Mouse (Mus musculus) limb, embryonic 13.5 days (tissue): ENCODE data around the gene Rsph3b. TPM values are rescaled to one million over a fixed set of nuclear protein-coding genes. Genes with fewer than 3 reads are reported as not detected.
"Not testable (repeated sequence)": the region's sequence is repeated elsewhere in the genome, so short reads cannot be mapped to it uniquely, and the experiment has no call there.

Source experiments
- ATAC-seq: fragments of 200-750 bp; cut with Nextera tagmentation; 2 replicates; pipeline ENCODE4 v1.8.0; 2017; ENCODE audit warnings: low read depth, moderate number of reproducible peaks, moderate TSS enrichment; ENCODE audit not compliant: low FRiP score
- H3K27ac ChIP-seq: fragments of 300-500 bp; sonication (generic); 2 replicates; pipeline ENCODE4 v1.5.1; 2015; ENCODE audit warnings: inconsistent platforms, mild to moderate bottlenecking, moderate library complexity
- H3K27me3 ChIP-seq: fragments of 300-500 bp; sonication (generic); 2 replicates; pipeline ENCODE4 v1.6.1; 2015; ENCODE audit warnings: mild to moderate bottlenecking, inconsistent platforms
- H3K36me3 ChIP-seq: fragments of 300-500 bp; sonication (generic); 2 replicates; pipeline ENCODE4 v1.6.1; 2015; ENCODE audit warnings: inconsistent platforms, mild to moderate bottlenecking, moderate library complexity
- H3K4me1 ChIP-seq: fragments of 300-500 bp; sonication (generic); 2 replicates; pipeline ENCODE4 v1.6.1; 2015; ENCODE audit warnings: inconsistent platforms
- H3K4me2 ChIP-seq: fragments of 300-500 bp; sonication (generic); replicated peaks from 2 replicates; pipeline ENCODE4 v1.6.1; 2015; ENCODE audit warnings: inconsistent platforms, mild to moderate bottlenecking, moderate library complexity
- H3K4me3 ChIP-seq: fragments of 300-500 bp; sonication (generic); 2 replicates; pipeline ENCODE4 v1.5.1; 2015; ENCODE audit warnings: moderate library complexity, mild to moderate bottlenecking, inconsistent platforms
- H3K9ac ChIP-seq: fragments of 300-500 bp; sonication (generic); 2 replicates; pipeline ENCODE4 v1.6.1; 2015; ENCODE audit warnings: mild to moderate bottlenecking, inconsistent platforms
- H3K9me3 ChIP-seq: fragments of 300-500 bp; sonication (generic); 2 replicates; pipeline ENCODE4 v1.6.1; 2016; ENCODE audit warnings: inconsistent platforms
- WGBS: fragments of 180-500 bp; shearing (Covaris S2); methylation state at CpG from one replicate; pipeline ENCODE4 v1.1.7; 2015; 5-methylcytosine and 5-hydroxymethylcytosine counted together
- polyA plus RNA-seq: library from polyadenylated mRNA; unstranded; fragments of >200 nt; fragmentation: Nextera tagmentation; extraction: Ambion mirVana; gene quantifications from 2 replicates; pipeline ENCODE4 v1.2.1, GENCODE M21; 2015

Rsph3b gene
- polyA plus RNA-seq, 1 experiment from 2014 or later = 42.9 TPM

DNA sequence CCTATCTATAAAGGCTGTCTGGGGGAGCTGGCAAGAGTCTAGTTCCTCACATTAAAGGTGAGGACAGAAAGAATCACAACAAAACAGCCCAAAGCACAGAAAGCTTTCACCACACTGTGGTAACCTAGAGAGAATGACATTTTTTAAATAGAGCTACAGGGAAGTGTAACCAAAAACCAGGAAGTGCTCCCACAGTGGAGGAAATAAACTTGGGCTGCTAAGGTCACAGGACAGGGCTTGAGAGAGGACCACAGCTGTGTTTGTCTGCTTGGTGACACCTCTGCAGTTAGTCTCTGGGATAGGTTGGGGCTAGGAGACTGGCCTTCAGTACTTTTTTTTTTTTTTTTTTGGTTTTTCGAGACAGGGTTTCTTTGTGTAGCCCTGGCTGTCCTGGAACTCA, 19.2 kb upstream of the Rsph3b start:
- no CpG with 5 or more reads among the region's 1 CpGs for WGBS
- not testable (repeated sequence) for H3K27me3 ChIP-seq, H3K9me3 ChIP-seq, H3K9ac ChIP-seq, H3K27ac ChIP-seq, H3K4me2 ChIP-seq, H3K4me3 ChIP-seq, ATAC-seq, H3K4me1 ChIP-seq, H3K36me3 ChIP-seq

DNA sequence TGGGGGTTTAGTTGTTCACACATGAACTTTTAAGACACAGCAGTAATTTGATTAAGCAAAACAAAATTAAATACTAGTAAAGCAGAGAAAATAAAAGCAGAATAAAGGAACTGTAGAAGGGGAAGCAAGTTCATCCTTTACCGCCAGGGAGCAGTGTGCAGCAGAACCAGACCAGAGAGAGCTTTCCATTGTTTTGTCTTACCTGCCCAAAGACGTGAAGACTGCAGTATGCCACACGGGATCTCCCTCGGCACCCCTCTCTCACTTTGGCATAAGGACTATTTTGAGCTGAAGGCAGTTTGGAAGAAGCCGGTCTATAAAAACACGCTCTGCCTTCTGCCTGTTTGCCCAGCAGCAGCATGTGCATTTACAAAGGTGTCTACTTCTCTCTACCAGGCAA, 16.9 kb upstream of the Rsph3b start:
- 9% methylated on average over 6 of the region's 6 CpGs for WGBS
- not testable (repeated sequence) for H3K36me3 ChIP-seq

DNA sequence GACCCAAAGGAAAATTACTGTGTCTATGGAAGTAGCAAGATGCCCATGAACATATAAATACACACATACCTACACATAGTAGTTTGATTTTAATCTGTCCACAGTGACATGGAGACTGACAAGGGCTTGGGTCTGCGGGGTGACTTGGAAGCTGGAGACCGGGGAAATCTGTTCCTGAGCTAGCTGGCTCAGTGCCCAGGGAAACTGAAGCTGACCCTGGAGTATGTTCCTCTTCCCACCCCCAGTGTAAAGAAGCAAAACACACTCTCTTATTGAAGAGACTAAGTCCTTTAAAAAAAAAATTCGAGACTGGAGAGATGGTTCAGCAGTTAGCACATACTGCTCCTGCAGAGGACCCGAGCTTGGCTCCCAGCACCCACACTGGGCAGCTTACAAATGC, 14.5 kb upstream of the Rsph3b start:
- H3K27ac ChIP-seq, H3K4me3 ChIP-seq, H3K4me1 ChIP-seq, H3K36me3 ChIP-seq, ATAC-seq, H3K9ac ChIP-seq, H3K9me3 ChIP-seq, H3K4me2 ChIP-seq, H3K27me3 ChIP-seq: not testable (repeated sequence)
- WGBS = 68% methylated on average over 4 of the region's 4 CpGs

More for the DNA sequence above, 16.9 kb upstream of the Rsph3b start:
- H3K9ac ChIP-seq, H3K4me2 ChIP-seq, H3K27ac ChIP-seq, H3K4me1 ChIP-seq, H3K9me3 ChIP-seq, H3K4me3 ChIP-seq, H3K27me3 ChIP-seq, ATAC-seq: not testable (repeated sequence)

DNA sequence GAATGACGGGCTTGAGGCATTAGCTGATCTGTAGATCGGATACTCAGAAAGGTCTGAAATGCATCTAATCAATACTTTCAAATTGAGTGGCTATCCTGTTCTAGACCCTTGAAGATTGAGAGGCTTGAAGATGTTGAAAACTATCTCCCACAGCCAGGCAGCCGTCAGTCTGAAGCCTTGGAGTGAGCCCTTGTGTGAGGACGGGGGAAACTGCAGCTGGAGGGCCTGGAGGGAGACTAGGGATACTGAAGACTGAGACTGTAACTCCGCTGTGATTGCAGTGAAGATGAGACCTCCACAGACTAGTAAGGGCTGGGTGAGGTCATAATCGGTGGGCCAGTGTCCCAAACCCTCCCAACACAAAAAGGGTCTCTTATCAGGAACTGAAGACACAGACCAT, 13.9 kb upstream of the Rsph3b start:
- not testable (repeated sequence) for H3K4me2 ChIP-seq, H3K9me3 ChIP-seq, H3K4me3 ChIP-seq, H3K4me1 ChIP-seq, H3K9ac ChIP-seq, H3K27ac ChIP-seq, ATAC-seq, H3K36me3 ChIP-seq, H3K27me3 ChIP-seq
- WGBS = 86% methylated on average over 4 of the region's 6 CpGs

DNA sequence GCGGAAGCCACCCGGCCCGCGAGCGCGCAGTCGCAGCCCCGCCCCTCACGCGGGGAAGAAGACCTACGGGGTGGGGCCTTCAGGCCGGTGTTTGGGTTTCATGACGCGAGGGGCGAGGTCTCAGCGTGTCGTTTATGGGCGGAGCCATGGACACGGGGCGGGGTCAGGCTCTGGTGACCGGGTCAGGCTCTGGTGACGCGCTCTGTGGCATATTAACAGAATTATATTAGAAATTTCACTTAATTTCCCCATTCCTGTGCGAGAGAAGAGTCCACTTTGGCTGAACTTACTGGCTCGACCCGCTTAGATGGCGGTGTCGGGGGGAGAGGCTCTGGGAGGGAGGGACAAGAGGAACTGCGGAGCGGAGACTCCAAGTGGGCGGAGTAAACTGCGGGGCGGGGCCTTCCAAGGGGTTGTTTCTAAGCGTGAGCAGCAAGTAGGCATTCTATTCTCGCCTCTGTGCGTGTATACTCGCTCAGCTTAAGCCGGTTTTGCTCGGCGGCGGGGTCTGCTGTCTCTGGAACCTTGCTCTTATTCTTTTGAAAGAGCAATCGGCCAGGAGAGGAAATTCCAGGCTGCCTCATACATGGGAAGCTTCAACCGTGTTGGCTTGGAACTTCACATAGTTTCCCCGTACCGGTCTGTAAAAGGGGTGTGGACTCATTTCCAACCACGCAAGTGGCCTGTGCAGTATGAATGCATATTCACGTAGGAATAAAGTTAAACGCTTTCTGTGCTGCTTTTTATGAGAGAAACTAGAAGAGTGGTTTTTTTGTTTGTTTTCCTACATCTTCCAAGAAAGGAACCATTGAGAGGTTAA, 12.9 kb upstream of the Rsph3b start:
- Histone ChIP-seq H3K4me2 (peak overlapping the region; percentile 54), H3K4me3 (peak overlapping the region; percentile 31)
- not testable (repeated sequence) for H3K27ac ChIP-seq, H3K4me1 ChIP-seq, H3K27me3 ChIP-seq, H3K9ac ChIP-seq, H3K36me3 ChIP-seq, H3K9me3 ChIP-seq
- under 1% methylated on average over 22 of the region's 48 CpGs for WGBS
- peak; percentile 98 for ATAC-seq

DNA sequence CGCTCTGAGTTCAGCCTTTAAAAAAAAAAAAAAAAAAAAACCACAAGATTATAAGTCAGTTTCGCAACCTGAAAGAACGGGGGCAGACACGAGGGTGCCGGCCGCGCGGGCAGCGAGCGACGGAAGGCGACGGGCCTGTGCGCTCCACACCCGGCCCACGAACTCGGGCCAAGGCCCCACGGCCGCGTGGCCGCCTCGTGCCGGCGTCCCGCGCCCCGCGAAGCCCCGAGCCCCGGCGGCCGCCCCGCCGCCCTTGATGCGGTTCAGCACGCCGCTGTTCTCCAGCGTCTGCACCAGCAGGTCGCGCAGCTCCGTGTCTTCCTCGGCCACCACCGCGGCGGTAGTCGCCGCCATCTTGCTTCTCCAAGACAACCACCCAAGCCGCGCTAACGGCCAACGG, 12.3 kb upstream of the Rsph3b start, which contains the start of gene Tagap1:
Gene Tagap1, minus strand, starts transcription at position 381 of the 400 bp plus-strand sequence.
- peak within 1 kb of the TSS; percentile 67; the same call in 1 of the 2 replicates for H3K27ac ChIP-seq
- peak within 1 kb of the TSS; percentile 52 for H3K4me3 ChIP-seq
- not testable (repeated sequence) for H3K9me3 ChIP-seq, H3K36me3 ChIP-seq, H3K4me1 ChIP-seq, H3K27me3 ChIP-seq
- peak; percentile 37 for ATAC-seq
- peak within 1 kb of the TSS; percentile 58 for H3K4me2 ChIP-seq
- under 1% methylated on average over 45 of the region's 51 CpGs for WGBS
- H3K9ac ChIP-seq = peak within 1 kb of the TSS; percentile 69

DNA sequence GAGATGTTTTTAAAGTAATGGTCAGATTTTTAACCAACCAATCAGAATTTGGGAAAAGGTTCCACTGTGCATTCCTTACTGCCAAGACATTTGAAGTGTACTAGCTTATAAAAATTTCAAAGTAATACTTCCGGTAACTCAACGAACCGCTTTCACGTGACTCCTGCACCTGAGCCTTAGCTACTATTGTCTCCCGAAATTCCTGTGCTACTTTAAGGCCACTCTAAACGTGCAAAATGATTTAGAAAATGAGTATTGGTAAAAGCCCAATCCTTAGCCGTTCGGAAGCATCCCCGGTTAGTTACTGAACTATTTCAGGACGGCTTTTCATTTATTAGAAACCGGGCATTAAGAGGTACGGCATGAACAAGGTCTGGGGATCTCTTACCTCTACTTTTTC, 11.9 kb upstream of the Rsph3b start:
- H3K27me3 ChIP-seq, H3K4me1 ChIP-seq, H3K27ac ChIP-seq, H3K36me3 ChIP-seq, ATAC-seq, H3K9me3 ChIP-seq: not testable (repeated sequence)
- peak overlapping the region; percentile 52 for H3K4me3 ChIP-seq
- peak overlapping the region; percentile 58 for H3K4me2 ChIP-seq
- under 1% methylated on average over 12 of the region's 12 CpGs for WGBS
- H3K9ac ChIP-seq = peak overlapping the region; percentile 69; the same call in 1 of the 2 replicates

DNA sequence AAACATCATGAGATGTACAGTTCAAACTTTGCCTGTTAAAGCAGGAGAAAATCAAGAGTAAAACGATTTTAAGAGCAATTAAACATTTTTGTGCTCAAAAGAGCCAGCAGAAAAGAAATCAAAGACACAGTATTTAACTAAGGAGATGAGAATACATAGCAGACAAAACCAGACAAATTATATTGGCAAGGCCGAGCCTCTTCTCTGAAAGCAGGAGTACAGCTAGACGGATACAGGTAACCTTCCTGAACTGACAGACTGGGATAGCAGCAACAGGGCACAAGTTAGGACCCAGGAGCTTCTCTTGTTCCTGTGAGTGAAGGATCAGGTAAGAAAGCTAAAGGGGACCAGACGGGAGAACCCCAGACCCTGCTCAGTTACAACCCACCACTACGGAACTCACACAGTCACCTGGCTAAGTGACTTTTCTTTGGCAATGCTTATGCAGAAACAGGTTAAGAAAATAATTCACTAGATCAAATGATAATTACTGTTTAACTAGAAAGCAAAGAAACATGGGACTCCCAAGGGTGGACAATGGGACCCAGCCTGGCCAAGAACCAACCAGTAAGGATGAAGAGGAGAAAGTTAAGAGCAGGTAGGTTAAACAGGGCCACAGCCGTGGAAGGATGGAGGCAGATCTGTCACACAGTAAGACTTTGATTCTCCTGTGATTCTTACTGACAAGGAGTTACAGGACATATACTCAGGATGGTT, 11.2 kb upstream of the Rsph3b start:
- not testable (repeated sequence) for H3K27me3 ChIP-seq, H3K9ac ChIP-seq, H3K36me3 ChIP-seq, H3K9me3 ChIP-seq, H3K4me1 ChIP-seq, ATAC-seq, H3K27ac ChIP-seq
- 57% methylated on average over 5 of the region's 6 CpGs for WGBS
- Histone ChIP-seq H3K4me3 (peak overlapping the region; percentile 52), H3K4me2 (peak overlapping the region; percentile 58)

DNA sequence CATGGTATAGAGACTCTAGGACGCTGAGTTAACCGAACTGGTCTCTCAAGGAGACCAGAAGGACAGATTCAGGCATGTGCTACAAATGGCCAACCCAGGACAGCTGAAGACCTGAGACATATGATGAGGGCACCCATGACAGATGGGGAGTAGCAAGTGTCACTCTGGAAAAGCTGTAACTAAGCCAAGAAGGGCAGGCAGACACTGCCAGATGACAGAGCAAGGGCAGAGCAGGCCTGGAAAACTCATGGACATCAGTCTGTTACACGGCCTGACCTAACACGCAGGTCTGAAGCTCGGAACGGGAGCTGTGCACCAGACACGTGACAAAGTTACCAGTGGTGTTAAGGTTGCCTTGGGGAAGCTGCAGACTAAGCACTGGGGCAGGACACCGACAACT, 10.4 kb upstream of the Rsph3b start:
- H3K27ac ChIP-seq, H3K4me3 ChIP-seq, ATAC-seq, H3K9ac ChIP-seq, H3K36me3 ChIP-seq, H3K4me2 ChIP-seq, H3K27me3 ChIP-seq, H3K4me1 ChIP-seq, H3K9me3 ChIP-seq: not testable (repeated sequence)
- 89% methylated on average over 7 of the region's 8 CpGs for WGBS

DNA sequence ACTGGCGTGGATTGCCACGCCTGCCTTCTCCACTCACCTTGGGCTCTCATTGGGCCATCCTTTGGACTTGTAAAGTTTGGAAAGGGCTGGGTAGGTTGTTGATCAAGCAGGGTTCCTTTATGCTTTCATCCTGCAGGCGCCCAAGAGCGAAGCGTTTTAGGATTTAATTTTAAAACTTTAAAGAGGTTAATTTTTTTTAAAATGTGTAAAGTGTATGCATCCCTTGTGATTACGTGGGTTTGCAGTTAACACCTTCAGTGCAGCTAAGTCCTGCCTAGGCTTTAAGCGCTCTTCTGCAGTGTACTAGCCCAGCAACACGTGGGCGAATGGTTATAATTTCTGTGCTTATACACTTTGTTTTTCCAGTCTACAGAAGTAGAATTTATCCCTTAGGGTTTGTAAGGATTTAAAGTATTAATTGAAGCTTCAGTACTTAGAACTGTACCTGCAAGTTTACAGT, 317 bp upstream of the Rsph3b start:
- Histone ChIP-seq H3K27ac (peak overlapping the region; percentile 90; the same call in 1 of the 2 replicates), H3K4me2 (peak overlapping the region; percentile 63), H3K4me3 (peak overlapping the region; percentile 56), H3K9ac (peak overlapping the region; percentile 63)
- not testable (repeated sequence) for H3K36me3 ChIP-seq, H3K9me3 ChIP-seq, H3K4me1 ChIP-seq, H3K27me3 ChIP-seq
- ATAC-seq = peak; percentile 25; the same call in 1 of the 2 replicates
- 6% methylated on average over 9 of the region's 9 CpGs for WGBS

DNA sequence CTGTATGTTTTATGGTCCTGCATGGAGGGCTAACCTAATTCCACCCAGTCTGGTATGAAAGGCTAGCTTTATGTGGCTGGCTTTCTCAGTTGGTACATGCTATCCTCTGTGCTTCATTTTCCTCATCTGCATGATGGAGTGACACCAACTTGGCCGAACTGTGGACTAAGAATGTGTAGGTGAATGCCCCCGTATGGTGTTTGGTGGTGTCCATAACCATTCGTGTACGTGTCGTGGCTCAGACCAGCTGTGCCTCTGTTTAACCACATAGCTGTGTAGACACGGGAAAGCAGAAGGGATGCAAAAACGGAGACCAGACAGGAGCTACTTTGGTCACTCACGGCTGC, 872 bp downstream of the Rsph3b start:
- Histone ChIP-seq H3K4me2 (peak overlapping the region; percentile 63), H3K9ac (peak overlapping the region; percentile 63; the same call in 1 of the 2 replicates), H3K4me3 (peak overlapping the region; percentile 56)
- H3K36me3 ChIP-seq, H3K27me3 ChIP-seq, H3K4me1 ChIP-seq, H3K9me3 ChIP-seq, ATAC-seq, H3K27ac ChIP-seq: not testable (repeated sequence)
- 17% methylated on average over 1 of the region's 8 CpGs for whole genome bisulfite sequencing

DNA sequence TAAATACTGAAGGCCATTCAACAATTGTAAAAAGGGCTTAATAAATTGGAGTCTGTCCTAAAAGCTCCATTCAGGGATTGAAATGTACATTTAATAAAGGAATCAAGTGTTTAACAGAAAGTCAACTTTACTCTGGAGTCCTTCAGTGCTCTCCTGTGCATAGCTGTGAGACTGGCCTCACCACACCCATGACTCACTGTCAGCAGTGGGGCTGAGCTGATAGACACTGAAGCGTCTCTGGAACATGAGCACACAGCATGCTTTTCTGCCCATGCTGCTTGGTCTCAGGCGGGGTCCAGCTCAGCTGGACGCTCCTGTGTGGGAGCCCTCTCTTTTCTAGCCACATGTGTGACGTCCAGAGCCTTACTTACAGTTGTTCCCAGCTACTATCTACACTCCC, 5.9 kb downstream of the Rsph3b start:
- not testable (repeated sequence) for H3K4me3 ChIP-seq, H3K4me1 ChIP-seq, H3K27ac ChIP-seq, H3K36me3 ChIP-seq, H3K9me3 ChIP-seq, H3K4me2 ChIP-seq, ATAC-seq, H3K27me3 ChIP-seq, H3K9ac ChIP-seq
- no CpG with 5 or more reads among the region's 4 CpGs for WGBS
